Mouse (Mus musculus): ENCODE data around the gene Abcf3. TPM values are rescaled to one million over a fixed set of nuclear protein-coding genes. Genes with fewer than 3 reads are reported as not detected.

The Abcf3 gene
- total RNA-seq (2021): 10 to 100 TPM; 69.1 to 72.7 TPM
- long read RNA-seq, experiment 1, transcript Abcf3-201 (21 exons, 3,090 nt): major isoform, 92 of 103 reads
- long read RNA-seq, experiment 1, partial matches to known transcripts: 6 of 103 reads
- long read RNA-seq, experiment 1, other reads (novel, unspliced or antisense): 5 of 103 reads
- long read RNA-seq, experiment 2, transcript Abcf3-201 (21 exons, 3,090 nt): major isoform, 50 of 60 reads
- long read RNA-seq, experiment 2, partial matches to known transcripts: 5 of 60 reads
- long read RNA-seq, experiment 2, other reads (novel, unspliced or antisense): 5 of 60 reads

GRCm38 (mm10) chr16:20548096-20548948 is at the start of gene Abcf3:
Gene Abcf3 (plus strand): TSS chr16:20548577.
- intact Hi-C loops (cut with DNase I): loop anchor here (5.0 kb wide), 1 partner anchor 64 kb away; the partner anchor contains the start of genes Alg3, Eef1akmt4 and Gm49333
- DNase-seq: peak; percentile 96 to 97

DNA sequence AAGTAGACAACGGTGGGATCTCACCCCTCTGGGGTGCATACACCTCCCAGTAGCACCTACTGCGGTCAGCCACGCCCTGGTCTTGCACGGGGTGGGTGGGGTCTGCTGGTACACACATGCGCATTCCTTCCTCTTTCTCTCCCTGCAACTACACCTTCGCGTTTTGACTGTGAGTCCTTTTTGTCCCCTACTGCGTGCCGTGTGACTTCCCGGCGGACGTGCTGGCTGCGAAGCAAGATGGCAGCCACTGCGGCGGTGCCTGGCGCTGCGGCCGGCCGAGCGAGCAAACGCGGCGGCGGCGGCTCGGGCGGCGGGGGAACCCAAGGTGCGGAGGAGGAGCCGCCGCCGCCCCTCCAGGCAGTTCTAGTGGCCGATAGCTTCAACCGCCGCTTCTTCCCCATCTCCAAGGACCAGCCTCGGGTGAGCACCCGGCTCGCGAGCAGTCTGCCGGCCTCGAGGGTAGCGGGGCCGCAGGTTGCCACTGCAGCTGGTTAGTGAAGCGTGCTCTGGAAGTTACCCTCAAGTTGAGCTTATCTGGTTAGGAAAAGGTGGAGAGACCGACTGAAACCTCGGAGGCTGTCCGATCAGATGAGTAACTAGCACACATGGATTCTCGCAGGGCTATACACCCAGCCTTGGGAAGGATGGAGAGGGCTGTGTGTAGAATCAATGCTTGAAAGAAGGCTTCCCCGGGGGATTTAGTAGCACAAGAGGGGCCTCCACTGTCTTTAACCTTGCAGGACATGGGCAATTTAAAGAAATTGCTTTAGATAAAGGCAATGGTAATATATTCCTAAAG is 49.5 kb upstream of the Abcf3 start, which contains the start of gene Eif2b5:
Gene Eif2b5 (plus strand): TSS at position 141 of the 799 bp plus-strand sequence.
- intact Hi-C loops (cut with DNase I): loop anchor here (2.0 to 5.0 kb wide), 3 partner anchors 18 to 263 kb away; partner anchors contain the start of gene Dvl3
- DNase-seq: peak; percentile 89 to 92

DNA sequence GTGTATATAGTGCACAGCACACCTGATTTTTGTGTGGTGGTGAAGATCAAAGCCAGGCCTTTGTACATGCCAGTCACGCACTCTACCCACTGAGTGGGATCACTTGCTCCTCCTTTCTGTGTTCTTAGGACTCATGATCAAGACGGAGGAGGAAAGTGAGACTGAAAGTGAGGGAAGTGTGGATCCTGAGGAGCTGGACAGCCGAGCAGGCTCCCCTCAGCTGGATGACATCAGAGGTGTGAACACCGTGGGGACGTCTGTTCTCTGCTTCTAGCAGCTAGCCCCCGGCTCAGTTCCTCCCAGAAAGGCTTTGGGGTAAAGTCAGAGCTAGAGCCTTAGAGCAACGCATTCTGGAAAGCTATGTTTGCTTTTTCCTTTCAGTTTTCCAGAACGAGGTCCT is 42.4 kb upstream of the Abcf3 start:
- DNase-seq: no peak
- intact Hi-C loops (cut with DNase I): no loop called here

DNA sequence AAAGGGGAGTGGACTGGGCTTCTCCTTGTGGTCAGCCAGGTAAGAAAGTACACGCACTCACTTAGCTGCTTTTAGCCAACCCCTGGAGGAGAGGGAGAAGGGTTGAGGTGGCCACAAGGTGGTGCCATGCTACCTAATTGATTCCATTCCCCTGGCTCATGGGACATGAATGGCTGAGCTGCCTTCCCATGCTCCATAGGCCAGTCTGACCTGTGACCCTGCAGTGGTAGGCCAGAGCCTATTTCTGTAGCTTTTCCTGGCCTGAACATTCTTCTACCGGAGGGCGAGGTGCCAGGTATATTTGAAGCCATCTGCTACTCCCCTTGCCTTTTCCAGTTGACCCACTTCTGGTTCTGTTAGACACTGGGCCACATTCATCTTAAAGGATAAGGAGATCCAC is 39.0 kb upstream of the Abcf3 start:
- DNase-seq: peak in 1 of 2 experiments; percentile 37
- intact Hi-C loops (cut with DNase I): no loop called here

- no peak for DNase-seq
- intact Hi-C loops (cut with DNase I): no loop called here
These were observed 37.0 kb upstream of the Abcf3 start for GRCm38 (mm10) chr16:20511277-20511847.

GRCm38 (mm10) chr16:20516032-20516431 is 32.3 kb upstream of the Abcf3 start:
- no peak for DNase-seq
- intact Hi-C loops (cut with DNase I): loop anchor here (1.0 to 5.0 kb wide), 3 partner anchors 17 to 96 kb away; partner anchors contain the start of genes Alg3, Eef1akmt4, Eif2b5 and Gm49333

GRCm38 (mm10) chr16:20516726-20517201 is 31.6 kb upstream of the Abcf3 start, which contains the start of gene Dvl3:
Gene Dvl3 (plus strand): TSS chr16:20516982.
- intact Hi-C loops (cut with DNase I): loop anchor here (1.0 to 5.0 kb wide), 3 partner anchors 18 to 96 kb away; partner anchors contain the start of genes Alg3, Eef1akmt4, Eif2b5 and Gm49333
- peak; percentile 96 to 97 for DNase-seq

- intact Hi-C loops (cut with DNase I): loop anchor here (2.0 to 5.0 kb wide), 2 partner anchors 18 to 95 kb away; partner anchors contain the start of genes Alg3, Eef1akmt4, Eif2b5 and Gm49333
These were observed 31.2 kb upstream of the Abcf3 start for GRCm38 (mm10) chr16:20517216-20517615.

GRCm38 (mm10) chr16:20517701-20518374 is 30.5 kb upstream of the Abcf3 start:
- intact Hi-C loops (cut with DNase I): loop anchor here (2.0 to 5.0 kb wide), 2 partner anchors 19 to 94 kb away; partner anchors contain the start of genes Alg3, Eef1akmt4, Eif2b5 and Gm49333
- peak; percentile 35 to 51 for DNase-seq

More at GRCm38 (mm10) chr16:20517216-20517615, 31.2 kb upstream of the Abcf3 start:
- DNase-seq: no peak

- DNase-seq: no peak
- intact Hi-C loops (cut with DNase I): no loop called here
These were observed 24.5 kb upstream of the Abcf3 start for GRCm38 (mm10) chr16:20523886-20524285.

GRCm38 (mm10) chr16:20528779-20529178 is 19.6 kb upstream of the Abcf3 start:
- intact Hi-C loops (cut with DNase I): no loop called here

GRCm38 (mm10) chr16:20529375-20529774 is 19.0 kb upstream of the Abcf3 start:
- DNase-seq: no peak
- intact Hi-C loops (cut with DNase I): no loop called here

More at GRCm38 (mm10) chr16:20528779-20529178, 19.6 kb upstream of the Abcf3 start:
- DNase-seq: no peak

DNA sequence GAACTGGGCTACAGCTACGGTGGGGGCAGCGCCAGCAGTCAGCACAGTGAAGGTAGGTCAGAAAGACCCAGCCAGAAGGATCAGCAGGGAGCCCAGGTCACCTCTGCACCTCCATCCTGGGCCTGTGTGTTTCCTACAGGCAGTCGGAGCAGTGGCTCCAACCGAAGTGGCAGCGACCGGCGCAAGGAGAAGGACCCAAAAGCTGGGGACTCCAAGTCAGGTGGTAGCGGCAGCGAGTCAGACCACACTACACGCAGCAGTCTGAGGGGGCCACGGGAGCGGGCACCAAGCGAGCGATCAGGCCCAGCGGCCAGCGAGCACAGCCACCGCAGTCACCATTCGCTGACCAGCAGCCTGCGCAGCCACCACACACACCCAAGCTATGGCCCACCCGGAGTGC is 17.4 kb upstream of the Abcf3 start:
- intact Hi-C loops (cut with DNase I): no loop called here
- no peak for DNase-seq

- no peak for DNase-seq
- intact Hi-C loops (cut with DNase I): loop anchor here (5.0 kb wide), 1 partner anchor 32 kb away; no protein-coding TSS in a partner anchor
These were observed 13.6 kb upstream of the Abcf3 start for GRCm38 (mm10) chr16:20534617-20535295.

DNA sequence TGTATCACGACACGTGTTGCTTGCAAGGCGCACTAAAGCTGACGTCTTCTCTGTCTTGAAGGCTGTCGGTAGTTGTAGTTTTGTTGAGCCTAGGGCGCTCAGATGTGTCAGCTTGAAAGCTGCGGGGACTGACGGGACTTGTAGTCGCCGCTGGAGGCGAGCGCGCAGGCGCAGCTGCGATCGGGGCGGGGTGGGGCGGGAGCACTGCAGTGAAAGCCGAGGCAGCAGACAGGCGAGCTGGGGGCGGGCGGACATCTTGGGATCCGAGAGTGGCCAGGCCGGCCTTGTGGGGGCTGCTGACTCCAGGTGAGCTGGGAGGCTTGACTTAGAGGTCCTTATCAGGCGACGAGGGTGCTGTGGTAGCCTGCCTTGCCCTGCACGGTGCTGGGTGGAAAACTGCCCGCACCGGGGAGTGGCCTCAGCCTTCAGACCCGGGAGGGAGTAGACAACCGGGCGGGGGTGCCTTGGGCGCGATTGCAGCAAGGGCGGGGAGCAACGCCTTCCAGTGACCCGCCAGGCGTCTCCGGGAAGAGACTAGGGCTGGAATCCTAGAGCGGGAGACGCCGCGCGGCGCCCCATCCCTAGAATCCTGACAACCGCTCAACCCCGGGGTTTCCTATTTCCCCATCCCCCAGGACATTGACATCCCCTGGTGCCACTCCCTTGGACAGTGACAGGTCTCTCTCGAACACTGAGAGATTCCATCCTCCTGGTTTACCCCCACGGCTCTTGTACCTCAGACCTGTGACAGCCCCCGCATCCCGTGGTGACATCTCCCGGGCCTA is 12.9 kb upstream of the Abcf3 start, which contains the start of gene Ap2m1:
Gene Ap2m1 (plus strand): TSS at position 183 of the 785 bp plus-strand sequence.
- intact Hi-C loops (cut with DNase I): loop anchor here (5.0 kb wide), 1 partner anchor 33 kb away; no protein-coding TSS in a partner anchor
- DNase-seq: peak; percentile 93

- DNase-seq: no peak
- intact Hi-C loops (cut with DNase I): loop anchor here (5.0 kb wide), 1 partner anchor 34 kb away; no protein-coding TSS in a partner anchor
These were observed 12.2 kb upstream of the Abcf3 start for GRCm38 (mm10) chr16:20536081-20536665.
